Mouse (Mus musculus) heart, adult 2 months (tissue): ENCODE measurements at regions not wholly inside any gene's neighbourhood (a gene's known extent, or its start where the extent isn't known, plus 50 kb on each side); places are given as distances from the start of the nearest gene placed in this dataset.

Experiments used
- CTCF ChIP-seq: fragments of 200-600 bp; IDR thresholded peaks from 2 replicates; pipeline ENCODE4 v1.8.1; 2022; ENCODE audit warnings: antibody characterized with exemption, mild to moderate bottlenecking, moderate library complexity
- EP300 ChIP-seq: fragments of 200-500 bp; IDR thresholded peaks from 2 replicates; pipeline ENCODE4 v1.6.1; 2011; ENCODE audit warnings: low read depth, low read length, control low read depth; ENCODE audit not compliant: insufficient read depth
- POLR2A ChIP-seq: fragments of 200-500 bp; IDR thresholded peaks from 2 replicates; pipeline ENCODE4 v1.6.1; 2011; ENCODE audit warnings: mild to moderate bottlenecking, low read depth, low read length, control low read depth; ENCODE audit not compliant: insufficient read depth

GRCm38 (mm10) chr16:77419116-77419735 is 182.7 kb downstream of the Gm11146 start:
- TF ChIP-seq POLR2A (no peak), CTCF (no peak), EP300 (no peak)
